Mouse (Mus musculus): ENCODE data around the gene Zfp30.

Gene Zfp30

GRCm38 (mm10) chr7:29828001-29828400, 44.2 kb downstream of the Zfp30 start:
- in situ Hi-C loops (cut with MboI; ENCODE audit: low sequenced_read_pairs), result no loop called here

GRCm38 (mm10) chr7:29829804-29830203, 46.0 kb downstream of the Zfp30 start:
- in situ Hi-C loops (cut with MboI; ENCODE audit: low sequenced_read_pairs), result no loop called here

GRCm38 (mm10) chr7:29836816-29837215, 53.0 kb downstream of the Zfp30 start:
- in situ Hi-C loops (cut with MboI; ENCODE audit: low sequenced_read_pairs), result no loop called here

- in situ Hi-C loops (cut with MboI; ENCODE audit: low sequenced_read_pairs), result no loop called here
These were observed 55.5 kb downstream of the Zfp30 start for GRCm38 (mm10) chr7:29839256-29839655.

- in situ Hi-C loops (cut with MboI; ENCODE audit: low sequenced_read_pairs), result no loop called here
These were observed 58.3 kb downstream of the Zfp30 start for GRCm38 (mm10) chr7:29842105-29842504.
